Mouse (Mus musculus): ENCODE results near the gene Abhd15.

DNA sequence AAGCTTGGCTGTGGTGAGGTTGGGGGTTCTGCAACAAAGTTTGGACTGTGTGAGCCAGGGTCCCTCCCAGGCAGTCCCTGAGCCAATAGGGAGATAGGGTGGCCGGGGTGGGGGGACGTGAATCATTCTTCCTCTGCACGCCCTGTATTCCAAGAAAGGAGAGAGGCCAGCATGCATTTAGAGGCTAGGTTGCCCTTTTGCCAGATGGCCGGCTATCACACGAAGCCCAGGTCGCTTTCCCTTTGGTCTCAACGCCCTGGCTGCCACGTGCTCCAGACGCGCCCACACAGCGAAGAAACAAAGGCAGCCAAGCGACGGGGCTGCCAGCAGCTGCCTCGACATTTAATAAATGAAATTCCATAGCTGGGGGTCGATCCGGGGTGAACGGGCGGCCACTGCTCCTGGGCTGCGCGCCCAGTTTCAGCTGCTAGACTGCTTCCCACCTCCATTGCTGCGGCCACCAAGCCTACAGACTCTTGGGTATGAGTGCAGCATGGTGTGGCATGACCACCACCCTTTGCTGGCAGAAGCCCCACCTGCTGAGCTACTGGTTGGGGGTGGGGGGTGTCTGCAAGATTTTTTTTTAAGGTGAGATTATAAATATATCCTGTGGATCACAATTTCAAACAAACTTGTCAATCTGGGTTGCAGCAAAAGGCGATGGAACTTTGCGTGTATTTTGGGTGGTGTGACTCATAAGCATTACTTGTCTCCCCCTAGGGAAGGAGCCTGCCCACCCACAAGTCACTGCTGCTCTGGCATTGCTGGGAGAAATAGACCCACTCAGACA is 23.2 kb upstream of the Abhd15 start:
- TF ChIP-seq POLR2A (IDR thresholded peaks at IDR 0.05; ENCODE audit: low read depth, low read length) = no peak
- no peak for TF ChIP-seq CTCF (IDR thresholded peaks at IDR 0.05; ENCODE audit: extremely low read depth, insufficient read depth, insufficient read length, insufficient replicate concordance)
